Mouse (Mus musculus) hindbrain, embryonic 16.5 days (tissue): ENCODE measurements around the gene Rita1. TPM values are rescaled to one million over a fixed set of nuclear protein-coding genes. Genes with fewer than 3 reads are reported as not detected.

ENCODE experiments used
- ATAC-seq: fragments of 200-750 bp; cut with Nextera tagmentation; 2 replicates; pipeline ENCODE4 v1.8.0; 2017; ENCODE audit warnings: moderate TSS enrichment, moderate library complexity
- H3K27ac ChIP-seq: fragments of 300-500 bp; sonication (generic); 2 replicates; pipeline ENCODE4 v1.5.1; 2014; ENCODE audit warnings: low read depth, mild to moderate bottlenecking, control low read depth, low read length, moderate library complexity
- H3K27me3 ChIP-seq: fragments of 300-500 bp; sonication (generic); replicated peaks from 2 replicates; pipeline ENCODE4 v1.6.1; 2014; ENCODE audit warnings: low read length; ENCODE audit not compliant: control insufficient read depth, insufficient read depth
- H3K36me3 ChIP-seq: fragments of 300-500 bp; sonication (generic); 2 replicates; pipeline ENCODE4 v1.6.1; 2014; ENCODE audit warnings: mild to moderate bottlenecking, low read length, moderate library complexity, mixed read lengths; ENCODE audit not compliant: control insufficient read depth, insufficient read depth
- H3K4me1 ChIP-seq: fragments of 300-500 bp; sonication (generic); 2 replicates; pipeline ENCODE4 v1.6.1; 2014; ENCODE audit warnings: low read depth, low read length; ENCODE audit not compliant: control insufficient read depth, insufficient read depth
- H3K4me2 ChIP-seq: fragments of 300-500 bp; sonication (generic); 2 replicates; pipeline ENCODE4 v1.6.1; 2014; ENCODE audit warnings: mild to moderate bottlenecking, low read length, control low read depth, moderate library complexity
- H3K4me3 ChIP-seq: fragments of 300-500 bp; sonication (generic); 2 replicates; pipeline ENCODE4 v1.5.1; 2014; ENCODE audit warnings: mild to moderate bottlenecking, low read length, control low read depth, moderate library complexity
- H3K9ac ChIP-seq: fragments of 300-500 bp; sonication (generic); 2 replicates; pipeline ENCODE4 v1.6.1; 2014; ENCODE audit warnings: low read depth, mild to moderate bottlenecking, control low read depth, low read length, moderate library complexity
- H3K9me3 ChIP-seq: fragments of 300-500 bp; sonication (generic); 2 replicates; pipeline ENCODE4 v1.6.1; 2014; ENCODE audit warnings: mild to moderate bottlenecking, low read length, moderate library complexity; ENCODE audit not compliant: control insufficient read depth
- WGBS: fragments of 180-500 bp; shearing (Covaris S2); extraction: QIAGEN DNeasy Blood & Tissue Kit; methylation state at CpG from one replicate; pipeline ENCODE4 v1.1.7; 2014; 5-methylcytosine and 5-hydroxymethylcytosine counted together
- polyA plus RNA-seq: library from polyadenylated mRNA; unstranded; fragments of >200 nt; fragmentation: Nextera tagmentation; extraction: Ambion mirVana; gene quantifications from 2 replicates; pipeline ENCODE4 v1.2.1, GENCODE M21; 2015

Gene Rita1
- polyA plus RNA-seq, 1 experiment from 2014 or later, result 29.3 TPM

DNA sequence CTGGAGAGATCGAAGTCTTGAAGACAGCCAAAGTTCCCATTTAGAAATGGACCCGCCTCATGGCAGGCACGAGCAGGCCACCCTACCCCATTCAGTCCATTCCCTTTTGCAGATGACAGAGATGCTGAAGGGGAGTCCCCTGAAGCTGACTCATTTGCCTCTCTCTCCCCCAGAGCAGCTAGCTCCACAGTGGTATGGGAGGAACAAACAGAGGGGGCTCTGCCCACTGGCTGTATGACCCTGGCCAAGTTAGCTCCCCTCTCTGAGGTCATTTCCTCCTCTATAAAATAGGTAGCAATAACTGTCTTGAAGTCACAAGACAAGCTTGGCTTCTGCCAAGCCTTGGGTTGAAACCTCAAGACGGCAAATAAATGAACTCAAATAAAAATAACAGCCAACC is 28.9 kb downstream of the Rita1 start:
- WGBS, result 90% methylated on average over 4 of the region's 4 CpGs
- Histone ChIP-seq H3K4me1 (peaks cover 28% of the 10 kb centered on the region), H3K4me3 (no peak overlapping the region), H3K9me3 (no peaks in the 10 kb centered on the region), H3K36me3 (0 out of 2 replicates have a peak, but pooled peaks cover 2% of the 10 kb centered on the region), H3K4me2 (no peak overlapping the region), H3K27ac (no peak overlapping the region), H3K27me3 (no peaks in the 10 kb centered on the region), H3K9ac (no peak overlapping the region)
- no peak for ATAC-seq

DNA sequence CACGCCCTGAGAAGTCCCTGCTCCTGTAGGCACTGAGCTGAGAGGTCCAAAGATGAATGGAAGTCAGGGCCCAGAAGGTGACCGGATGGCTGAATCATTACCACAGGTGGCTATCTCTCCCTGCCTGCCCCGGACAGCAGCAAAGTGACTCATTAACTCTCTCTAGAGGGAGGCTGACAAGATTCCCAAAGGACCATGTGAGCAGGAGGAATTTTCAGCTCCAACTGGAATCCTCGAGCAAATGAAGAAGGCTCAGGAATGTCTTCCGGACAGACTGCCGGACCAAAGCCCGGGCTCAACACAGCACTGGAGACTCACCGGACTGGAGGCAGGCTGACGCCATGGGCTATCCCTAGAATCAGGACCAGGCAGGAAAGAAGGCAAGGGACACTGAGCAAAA is 30.4 kb downstream of the Rita1 start:
- no peak overlapping the region for H3K27ac ChIP-seq
- H3K4me1 ChIP-seq, result peaks cover 23% of the 10 kb centered on the region
- H3K4me3 ChIP-seq, result no peak overlapping the region
- H3K27me3 ChIP-seq, result no peaks in the 10 kb centered on the region
- H3K9me3 ChIP-seq, result no peaks in the 10 kb centered on the region
- 0 out of 2 replicates have a peak, but pooled peaks cover 2% of the 10 kb centered on the region for H3K36me3 ChIP-seq
- H3K4me2 ChIP-seq, result no peak overlapping the region
- no peak for ATAC-seq
- 81% methylated on average over 9 of the region's 9 CpGs for WGBS
- no peak overlapping the region for H3K9ac ChIP-seq

DNA sequence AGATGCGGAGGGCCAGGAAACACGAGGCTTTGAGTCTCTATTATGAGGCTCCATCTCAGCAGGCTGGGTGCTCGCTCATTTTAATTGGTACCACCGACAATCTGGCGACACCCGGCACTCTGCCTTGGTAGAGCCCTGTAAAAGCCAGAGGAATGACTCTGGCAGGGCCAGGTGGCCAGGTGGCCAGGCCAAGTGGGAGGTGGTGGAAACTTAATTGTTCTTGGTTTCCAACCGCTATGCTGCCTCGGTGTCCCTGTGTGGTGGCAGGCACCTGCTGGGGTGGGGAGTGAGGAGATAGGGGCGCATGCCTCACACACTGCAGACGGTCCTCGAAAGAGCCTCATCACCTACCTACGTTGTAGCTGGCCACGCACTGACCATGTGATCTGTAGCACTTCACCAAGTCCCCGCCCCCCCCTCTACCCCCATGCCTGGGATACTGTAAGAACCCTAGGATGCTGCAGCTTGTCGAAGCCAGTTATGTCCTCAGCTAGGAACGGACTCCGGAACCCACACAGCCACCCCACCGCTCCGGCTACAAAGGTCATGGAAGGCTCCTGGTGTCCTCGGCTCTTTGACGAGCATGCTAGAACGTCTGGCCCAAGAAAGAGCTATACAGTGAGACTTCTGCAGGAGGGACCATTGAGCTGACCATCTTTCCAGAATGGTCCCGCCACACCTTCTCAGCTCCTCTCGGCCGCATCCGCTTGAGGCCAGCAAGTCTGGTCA is 32.3 kb downstream of the Rita1 start:
- Histone ChIP-seq H3K27me3 (no peaks in the 10 kb centered on the region), H3K4me2 (no peak overlapping the region), H3K27ac (peak overlapping the region; percentile 2; the same call in 1 of the 2 replicates), H3K4me1 (peaks cover 18% of the 10 kb centered on the region), H3K9me3 (no peaks in the 10 kb centered on the region), H3K36me3 (0 out of 2 replicates have a peak, but pooled peaks cover 2% of the 10 kb centered on the region), H3K9ac (no peak overlapping the region), H3K4me3 (no peak overlapping the region)
- ATAC-seq, result peak; percentile 34; the same call in 1 of the 2 replicates
- WGBS, result 68% methylated on average over 26 of the region's 26 CpGs

DNA sequence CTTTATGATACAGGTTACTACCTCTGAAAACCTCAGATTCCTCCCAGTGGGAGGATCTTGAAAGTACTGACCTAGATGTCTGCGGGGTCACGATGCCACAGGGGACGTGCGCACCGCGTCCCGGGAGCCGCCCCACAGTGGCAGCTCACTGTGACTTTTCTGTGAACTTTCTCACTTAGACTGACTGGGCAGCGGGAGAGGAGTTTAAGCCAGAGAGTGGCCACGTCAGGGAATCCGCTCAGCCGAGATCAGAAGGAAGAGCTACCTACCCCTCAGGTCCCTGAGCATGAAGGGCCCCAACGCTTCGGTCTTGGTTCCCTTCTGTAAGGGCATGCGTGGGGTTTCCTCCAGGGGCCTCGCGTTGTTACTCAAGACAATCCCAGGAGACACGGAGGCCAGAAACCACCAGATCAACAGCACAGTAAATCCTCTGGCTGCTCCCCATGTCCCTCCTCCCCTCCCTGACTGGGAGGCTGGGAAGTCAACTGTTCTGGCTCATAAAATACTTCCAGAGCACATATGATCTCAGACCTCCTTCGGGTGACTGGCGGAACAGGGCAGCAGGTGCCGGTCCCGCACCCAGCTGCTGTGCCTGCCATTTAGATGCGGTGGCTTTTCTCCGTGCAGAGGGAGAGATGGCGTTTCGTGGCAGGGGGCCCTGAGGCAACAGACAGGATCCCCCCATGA is 33.0 kb downstream of the Rita1 start:
- Histone ChIP-seq H3K27me3 (no peaks in the 10 kb centered on the region), H3K4me3 (no peak overlapping the region), H3K9ac (no peak overlapping the region), H3K4me1 (peaks cover 18% of the 10 kb centered on the region), H3K4me2 (no peak overlapping the region), H3K36me3 (0 out of 2 replicates have a peak, but pooled peaks cover 2% of the 10 kb centered on the region), H3K9me3 (no peaks in the 10 kb centered on the region), H3K27ac (peak overlapping the region; percentile 2; the same call in 1 of the 2 replicates)
- ATAC-seq, result peak; percentile 32; the same call in 1 of the 2 replicates
- 41% methylated on average over 26 of the region's 26 CpGs for WGBS

DNA sequence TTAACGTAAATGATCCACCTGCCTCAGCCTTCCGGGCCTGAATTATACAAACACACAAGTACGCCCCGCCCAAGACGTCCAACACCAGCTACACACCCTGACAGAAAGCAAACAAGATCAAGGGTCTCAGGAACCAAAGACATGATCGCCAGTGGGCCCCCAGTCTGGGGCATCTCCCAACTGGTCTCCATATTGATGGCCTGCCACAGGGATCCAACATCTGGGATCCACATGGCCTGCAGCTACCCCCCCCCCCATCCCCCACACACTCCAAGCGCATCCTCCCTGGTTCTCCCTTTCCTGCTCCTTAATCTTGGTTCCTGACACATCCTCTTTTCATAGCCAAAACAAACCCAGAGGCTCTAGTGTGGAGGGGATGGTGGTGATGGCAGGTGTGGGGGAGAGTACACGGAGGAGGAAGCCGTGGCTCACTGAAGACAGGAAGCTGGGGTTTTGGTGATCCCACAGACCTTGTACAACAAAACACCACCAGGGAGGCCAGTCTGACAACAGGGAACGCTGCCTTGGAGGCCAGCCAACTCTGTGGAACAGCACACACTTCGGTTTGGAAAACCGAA is 33.8 kb downstream of the Rita1 start:
- ATAC-seq, result no peak
- Histone ChIP-seq H3K4me2 (no peak overlapping the region), H3K9me3 (no peaks in the 10 kb centered on the region), H3K27me3 (no peaks in the 10 kb centered on the region), H3K27ac (peak overlapping the region; percentile 42), H3K9ac (peak overlapping the region; percentile 29; the same call in 1 of the 2 replicates), H3K36me3 (0 out of 2 replicates have a peak, but pooled peaks cover 2% of the 10 kb centered on the region), H3K4me3 (no peak overlapping the region), H3K4me1 (peaks cover 18% of the 10 kb centered on the region)
- 52% methylated on average over 12 of the region's 12 CpGs for WGBS

DNA sequence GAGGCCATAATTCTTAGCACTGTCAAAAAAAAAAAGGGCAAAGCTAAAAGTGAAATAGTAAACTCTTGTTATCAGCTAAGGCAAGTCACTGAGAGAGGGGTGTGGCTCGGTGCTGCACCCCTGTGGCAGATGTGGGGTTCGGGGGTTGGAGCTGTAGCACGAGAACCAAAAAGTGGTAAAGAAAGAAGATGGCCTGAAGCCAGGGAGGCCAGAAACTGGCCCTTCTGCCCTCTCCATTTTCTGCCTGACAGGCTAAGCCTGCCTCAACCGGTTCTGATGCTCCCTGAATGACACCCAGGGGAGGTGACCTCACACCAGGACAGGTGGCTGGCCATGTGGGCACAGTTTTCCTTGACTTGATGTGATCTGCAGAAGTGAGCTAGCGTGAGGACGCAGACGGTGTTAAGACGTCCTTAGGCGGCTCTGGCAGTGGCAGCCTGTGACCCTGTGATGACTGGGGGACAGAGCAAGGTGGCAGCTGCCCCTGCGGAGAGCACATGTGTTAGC is 34.4 kb downstream of the Rita1 start:
- peak overlapping the region; percentile 42; the same call in 1 of the 2 replicates for H3K27ac ChIP-seq
- 48% methylated on average over 10 of the region's 10 CpGs for WGBS
- no peak overlapping the region for H3K4me2 ChIP-seq
- H3K4me1 ChIP-seq, result peaks cover 18% of the 10 kb centered on the region
- ATAC-seq, result no peak
- no peak overlapping the region for H3K4me3 ChIP-seq
- H3K9me3 ChIP-seq, result no peaks in the 10 kb centered on the region
- no peak overlapping the region for H3K9ac ChIP-seq
- 0 out of 2 replicates have a peak, but pooled peaks cover 2% of the 10 kb centered on the region for H3K36me3 ChIP-seq
- no peaks in the 10 kb centered on the region for H3K27me3 ChIP-seq

DNA sequence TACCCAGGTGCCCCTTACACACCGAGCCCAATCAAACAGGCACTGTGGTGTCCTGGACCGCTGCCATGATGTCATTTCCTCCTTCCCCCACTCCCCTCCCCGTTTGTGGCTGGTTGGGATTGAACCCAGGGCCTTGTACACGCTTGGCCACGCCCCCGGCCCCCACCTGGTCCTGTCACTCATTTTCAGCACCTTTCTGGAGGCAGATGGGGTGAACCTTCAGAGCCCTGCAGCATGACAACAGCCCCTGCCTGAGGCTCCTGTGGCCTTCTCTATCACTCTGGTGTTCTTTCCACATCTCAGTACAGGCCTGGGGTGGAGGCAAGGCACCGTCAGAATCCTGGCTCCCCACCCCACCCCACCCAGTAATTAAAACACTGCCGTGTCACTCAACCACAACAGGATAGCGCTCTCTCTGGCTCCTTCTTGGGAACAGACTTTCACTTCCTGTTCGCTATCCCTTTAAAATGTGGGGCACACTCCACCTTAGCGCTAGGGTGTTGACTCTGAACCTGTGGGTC is 35.5 kb downstream of the Rita1 start:
- H3K4me1 ChIP-seq, result peaks cover 21% of the 10 kb centered on the region
- WGBS, result 80% methylated on average over 11 of the region's 11 CpGs
- no peak overlapping the region for H3K4me2 ChIP-seq
- no peak overlapping the region for H3K27ac ChIP-seq
- H3K9ac ChIP-seq, result no peak overlapping the region
- no peaks in the 10 kb centered on the region for H3K27me3 ChIP-seq
- no peak for ATAC-seq
- H3K9me3 ChIP-seq, result no peaks in the 10 kb centered on the region
- H3K36me3 ChIP-seq, result 0 out of 2 replicates have a peak, but pooled peaks cover under 1% of the 10 kb centered on the region
- no peak overlapping the region for H3K4me3 ChIP-seq

DNA sequence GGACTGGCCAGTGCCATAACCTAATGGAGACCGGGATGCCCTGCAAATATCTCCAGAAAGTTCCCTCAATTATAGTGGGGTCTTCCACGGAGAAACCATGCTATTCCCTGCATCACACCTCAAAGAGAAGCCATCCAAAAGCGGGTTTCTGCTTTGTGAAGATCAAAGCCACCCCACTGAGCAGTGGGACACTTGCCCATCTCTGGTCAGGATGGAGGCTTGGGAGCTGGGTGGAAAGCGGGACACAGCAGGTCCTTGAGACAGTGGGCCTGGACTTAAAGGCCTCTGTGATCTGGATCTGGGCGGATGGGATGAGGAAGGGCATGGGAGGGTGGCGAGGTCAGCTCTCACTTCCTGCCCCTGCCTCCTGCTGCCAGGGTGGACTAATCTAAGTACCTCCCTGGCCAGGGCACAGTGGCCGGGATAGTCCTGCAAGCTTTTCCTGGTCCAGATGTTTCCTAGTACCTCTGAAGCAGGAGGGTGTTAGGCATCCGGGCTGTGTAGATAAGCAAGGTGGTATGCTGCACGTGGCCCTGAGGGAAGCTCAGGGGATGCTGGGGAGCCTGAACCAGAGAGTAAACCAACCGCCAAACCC is 37.8 kb downstream of the Rita1 start:
- no peak overlapping the region for H3K27ac ChIP-seq
- H3K9ac ChIP-seq, result no peak overlapping the region
- H3K36me3 ChIP-seq, result no peaks in the 10 kb centered on the region
- WGBS, result 72% methylated on average over 10 of the region's 10 CpGs
- no peak overlapping the region for H3K4me2 ChIP-seq
- no peaks in the 10 kb centered on the region for H3K27me3 ChIP-seq
- no peak for ATAC-seq
- H3K9me3 ChIP-seq, result no peaks in the 10 kb centered on the region
- H3K4me1 ChIP-seq, result peaks cover 38% of the 10 kb centered on the region
- no peak overlapping the region for H3K4me3 ChIP-seq
